ENCODE assay signal across 10 mouse cellular contexts in genomic region chr4:65391001-65391400, GRCm38 (mm10).
DNase-seq lines count a peak whose midpoint lies in the region.
"Had no signal": no experiment of that assay in that cellular context is flagged by ENCODE, and none has a peak within 500 bp of the region (broad histone marks: within the 10 kb centered on the region; RNA-seq: fewer than 3 reads in every experiment).

No protein-coding gene starts in this region.

- peak; percentile 5 to 28 for DNase-seq in heart, postnatal 14 days
- no peak for DNase-seq in heart, adult 9 months (ENCODE audit: low spot score in 2 of 2)
- DNase-seq in kidney, postnatal 4 days: peak; percentile 33 to 51
- no peak for DNase-seq in kidney, postnatal 36 days
- DNase-seq in embryo, embryonic 11 days: peak; percentile 64
- peak; percentile 21 for DNase-seq in skeletal muscle tissue, adult 2 months (ENCODE audit: low read depth, low spot score)
- no peak for DNase-seq in spleen, postnatal 10 days (ENCODE audit: low spot score in 2 of 2)
- DNase-seq: adrenal gland, postnatal 10 days; cerebellum, adult 9-11 months; right cerebral cortex, postnatal 25 days had no signal

- intact Hi-C loops in heart, postnatal 14 days (cut with DNase I): no loop called here

Comparison
In these comparisons a context has a peak if more than half of its experiments do, and no peak if none do; other contexts are left out.
1. DNase-seq: peak in heart, postnatal 14 days (2 of 2), kidney, postnatal 4 days (2 of 2), embryo, embryonic 11 days (single experiment) and skeletal muscle tissue, adult 2 months (single experiment); none in heart, adult 9 months (0 of 2), kidney, postnatal 36 days (0 of 2) and spleen, postnatal 10 days (0 of 2).